Mouse (Mus musculus): ENCODE measurements around the gene Pbx2. TPM values are rescaled to one million over a fixed set of nuclear protein-coding genes. Genes with fewer than 3 reads are reported as not detected.

Gene Pbx2
- polyA plus RNA-seq (2014; fragmentation: Illumina TruSeq; extraction: RNeasy Lipid Tissue Mini Kit (QIAGEN cat#74804)): 26.5 TPM

GRCm38 (mm10) chr17:34591029-34591993 lies at the start of gene Pbx2:
Pbx2 (plus strand) TSS chr17:34591266.

GRCm38 (mm10) chr17:34564003-34564421 lies 27.1 kb upstream of the Pbx2 start, which contains the start of gene Notch4:
Notch4 (plus strand) TSS chr17:34564268.

GRCm38 (mm10) chr17:34589681-34590101 lies 1.4 kb upstream of the Pbx2 start, which contains the start of gene Gpsm3:
Gpsm3 (plus strand) TSS chr17:34589806.

GRCm38 (mm10) chr17:34597566-34598095 lies 6.6 kb downstream of the Pbx2 start, which contains the start of gene Ager:
Ager (plus strand) TSS chr17:34597862.

GRCm38 (mm10) chr17:34603375-34604060 lies 12.5 kb downstream of the Pbx2 start, which contains the start of gene Rnf5:
Rnf5 (minus strand) TSS chr17:34603690.

GRCm38 (mm10) chr17:34604061-34604508 lies 13.0 kb downstream of the Pbx2 start, which contains the start of gene Agpat1:
Agpat1 (plus strand) TSS chr17:34604262.

GRCm38 (mm10) chr17:34615871-34616270 lies 24.8 kb downstream of the Pbx2 start, which contains the start of gene Egfl8:
Egfl8 (minus strand) TSS chr17:34615971.

GRCm38 (mm10) chr17:34627943-34628643 lies 37.0 kb downstream of the Pbx2 start, which contains the start of gene Ppt2:
Ppt2 (minus strand) TSS chr17:34628510.

GRCm38 (mm10) chr17:34629221-34629751 lies 38.2 kb downstream of the Pbx2 start, which contains the start of gene Prrt1:
Prrt1 (plus strand) TSS chr17:34629533.

GRCm38 (mm10) chr17:34644608-34645007 lies 53.5 kb downstream of the Pbx2 start, which contains the start of gene Fkbpl:
Fkbpl (plus strand) TSS chr17:34644764.

Other genes with a start within 250 kb of the Pbx2 start
- 0.97 TPM for gene Btnl2, start 236.4 kb upstream of the Pbx2 start, polyA plus RNA-seq (2014; fragmentation: Illumina TruSeq; extraction: RNeasy Lipid Tissue Mini Kit (QIAGEN cat#74804))
- gene Btnl1, start 214.1 kb upstream of the Pbx2 start, polyA plus RNA-seq (2014; fragmentation: Illumina TruSeq; extraction: RNeasy Lipid Tissue Mini Kit (QIAGEN cat#74804)): 0.20 TPM
- 1.8 TPM for gene BC051142, start 192.4 kb upstream of the Pbx2 start, polyA plus RNA-seq (2014; fragmentation: Illumina TruSeq; extraction: RNeasy Lipid Tissue Mini Kit (QIAGEN cat#74804))
- not detected for gene Btnl4, start 113.9 kb upstream of the Pbx2 start, polyA plus RNA-seq (2014; fragmentation: Illumina TruSeq; extraction: RNeasy Lipid Tissue Mini Kit (QIAGEN cat#74804))
- not detected for gene Btnl6, start 73.9 kb upstream of the Pbx2 start, polyA plus RNA-seq (2014; fragmentation: Illumina TruSeq; extraction: RNeasy Lipid Tissue Mini Kit (QIAGEN cat#74804))
- gene Notch4, start 27.0 kb upstream of the Pbx2 start, polyA plus RNA-seq (2014; fragmentation: Illumina TruSeq; extraction: RNeasy Lipid Tissue Mini Kit (QIAGEN cat#74804)): 0.40 TPM
- gene Gpsm3, start 1.5 kb upstream of the Pbx2 start, polyA plus RNA-seq (2014; fragmentation: Illumina TruSeq; extraction: RNeasy Lipid Tissue Mini Kit (QIAGEN cat#74804)): 1.7 TPM
- gene Ager, start 6.6 kb downstream of the Pbx2 start, polyA plus RNA-seq (2014; fragmentation: Illumina TruSeq; extraction: RNeasy Lipid Tissue Mini Kit (QIAGEN cat#74804)): not detected
- gene Rnf5, start 12.4 kb downstream of the Pbx2 start, polyA plus RNA-seq (2014; fragmentation: Illumina TruSeq; extraction: RNeasy Lipid Tissue Mini Kit (QIAGEN cat#74804)): 35.5 TPM
- gene Agpat1, start 13.0 kb downstream of the Pbx2 start, polyA plus RNA-seq (2014; fragmentation: Illumina TruSeq; extraction: RNeasy Lipid Tissue Mini Kit (QIAGEN cat#74804)): 1.9 TPM
- gene Egfl8, start 24.7 kb downstream of the Pbx2 start, polyA plus RNA-seq (2014; fragmentation: Illumina TruSeq; extraction: RNeasy Lipid Tissue Mini Kit (QIAGEN cat#74804)): 0.66 TPM
- 3.4 TPM for gene Ppt2, start 37.2 kb downstream of the Pbx2 start, polyA plus RNA-seq (2014; fragmentation: Illumina TruSeq; extraction: RNeasy Lipid Tissue Mini Kit (QIAGEN cat#74804))
- gene Prrt1, start 38.3 kb downstream of the Pbx2 start, polyA plus RNA-seq (2014; fragmentation: Illumina TruSeq; extraction: RNeasy Lipid Tissue Mini Kit (QIAGEN cat#74804)): 1.5 TPM
- 9.4 TPM for gene Fkbpl, start 53.5 kb downstream of the Pbx2 start, polyA plus RNA-seq (2014; fragmentation: Illumina TruSeq; extraction: RNeasy Lipid Tissue Mini Kit (QIAGEN cat#74804))
- gene Atf6b, start 55.9 kb downstream of the Pbx2 start, polyA plus RNA-seq (2014; fragmentation: Illumina TruSeq; extraction: RNeasy Lipid Tissue Mini Kit (QIAGEN cat#74804)): 2.5 TPM
- 0.06 TPM for gene Tnxb, start 79.3 kb downstream of the Pbx2 start, polyA plus RNA-seq (2014; fragmentation: Illumina TruSeq; extraction: RNeasy Lipid Tissue Mini Kit (QIAGEN cat#74804))
- 1.7 TPM for gene C4b, start 152.6 kb downstream of the Pbx2 start, polyA plus RNA-seq (2014; fragmentation: Illumina TruSeq; extraction: RNeasy Lipid Tissue Mini Kit (QIAGEN cat#74804))
- not detected for gene Cyp21a1, start 213.3 kb downstream of the Pbx2 start, polyA plus RNA-seq (2014; fragmentation: Illumina TruSeq; extraction: RNeasy Lipid Tissue Mini Kit (QIAGEN cat#74804))
- 4.4 TPM for gene Stk19, start 245.7 kb downstream of the Pbx2 start, polyA plus RNA-seq (2014; fragmentation: Illumina TruSeq; extraction: RNeasy Lipid Tissue Mini Kit (QIAGEN cat#74804))
- 1.9 TPM for gene Dxo, start 245.8 kb downstream of the Pbx2 start, polyA plus RNA-seq (2014; fragmentation: Illumina TruSeq; extraction: RNeasy Lipid Tissue Mini Kit (QIAGEN cat#74804))

Data from ovary, adult 10 weeks (tissue).